Mouse (Mus musculus) liver, postnatal 0 days (tissue): ENCODE measurements around the gene Gm38655.

Experiments used
- CTCF ChIP-seq: sonication (generic); IDR thresholded peaks from 2 replicates; pipeline ENCODE4 v1.5.1; 2016; ENCODE audit warnings: antibody characterized with exemption, low read depth
- EP300 ChIP-seq: IDR thresholded peaks from 2 replicates; pipeline ENCODE4 v1.6.1; 2016; ENCODE audit warnings: antibody characterized with exemption, low read depth, mild to moderate bottlenecking

DNA sequence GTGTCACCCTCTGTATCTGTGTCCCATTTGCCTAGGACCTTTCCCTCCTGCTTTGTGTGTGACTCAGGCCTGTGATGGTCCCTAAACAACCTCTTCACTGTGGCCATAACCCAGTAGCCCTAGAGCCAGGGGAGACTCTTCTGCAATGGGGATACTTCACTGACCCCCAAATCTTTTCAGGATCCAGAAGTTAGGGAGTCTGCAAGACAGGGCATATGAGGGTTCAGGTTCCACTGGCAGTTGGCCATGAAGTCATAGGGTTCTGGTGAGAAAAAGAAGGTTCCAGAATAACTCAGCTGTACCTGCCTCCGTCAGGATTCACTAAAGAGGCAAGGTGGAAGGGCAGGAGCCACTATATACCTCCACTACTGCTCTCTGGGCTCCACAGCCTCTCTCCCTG, 13.1 kb downstream of the Gm38655 start, which contains the start of gene Ccdc154:
- TF ChIP-seq CTCF: no peak
- TF ChIP-seq EP300: no peak
